Mouse (Mus musculus): ENCODE measurements at regions not wholly inside any gene's neighbourhood (a gene's known extent, or its start where the extent isn't known, plus 50 kb on each side); places are given as distances from the start of the nearest gene placed in this dataset.

- no peak for DNase-seq
Measured at GRCm38 (mm10) chr16:12925931-12926330, 183.6 kb upstream of the Ercc4 start.

GRCm38 (mm10) chr16:12931111-12931510, 178.4 kb upstream of the Ercc4 start:
- no peak for DNase-seq

- DNase-seq, result no peak
Measured at GRCm38 (mm10) chr16:12932959-12933358, 176.5 kb upstream of the Ercc4 start.

- DNase-seq, result no peak
Measured at GRCm38 (mm10) chr16:12934586-12934985, 174.9 kb upstream of the Ercc4 start.

GRCm38 (mm10) chr16:12935266-12935665, 174.2 kb upstream of the Ercc4 start:
- DNase-seq, result no peak

- no peak for DNase-seq
Measured at GRCm38 (mm10) chr16:12936571-12936970, 172.9 kb upstream of the Ercc4 start.

GRCm38 (mm10) chr16:12938563-12938962, 170.9 kb upstream of the Ercc4 start:
- no peak for DNase-seq

- DNase-seq, result no peak
Measured at GRCm38 (mm10) chr16:12951176-12951575, 158.3 kb upstream of the Ercc4 start.

- no peak for DNase-seq
Measured at GRCm38 (mm10) chr16:12954028-12954427, 155.5 kb upstream of the Ercc4 start.

- no peak for DNase-seq
Measured at GRCm38 (mm10) chr16:12956416-12956815, 153.1 kb upstream of the Ercc4 start.

- no peak for DNase-seq
Measured at GRCm38 (mm10) chr16:12960885-12961284, 148.6 kb upstream of the Ercc4 start.

- no peak for DNase-seq
Measured at GRCm38 (mm10) chr16:12982681-12983080, 126.8 kb upstream of the Ercc4 start.

- DNase-seq, result no peak
Measured at GRCm38 (mm10) chr16:13001288-13001880, 108.1 kb upstream of the Ercc4 start.

- no peak for DNase-seq
Measured at GRCm38 (mm10) chr16:13012863-13013262, 96.6 kb upstream of the Ercc4 start.

GRCm38 (mm10) chr16:13013891-13014644, 95.4 kb upstream of the Ercc4 start:
- DNase-seq, result no peak

- DNase-seq, result peak; percentile 14
Measured at GRCm38 (mm10) chr16:13022875-13023274, 86.6 kb upstream of the Ercc4 start.

- DNase-seq, result no peak
Measured at GRCm38 (mm10) chr16:13025393-13025792, 84.1 kb upstream of the Ercc4 start.

- DNase-seq, result no peak
Measured at GRCm38 (mm10) chr16:13034136-13034535, 75.3 kb upstream of the Ercc4 start.

- no peak for DNase-seq
Measured at GRCm38 (mm10) chr16:13036596-13036995, 72.9 kb upstream of the Ercc4 start.

- DNase-seq, result peak in 1 of 2 experiments; percentile 3
Measured at GRCm38 (mm10) chr16:13040312-13041100, 69.0 kb upstream of the Ercc4 start.

- no peak for DNase-seq
Measured at GRCm38 (mm10) chr16:13041356-13041755, 68.1 kb upstream of the Ercc4 start.

- no peak for DNase-seq
Measured at GRCm38 (mm10) chr16:13045079-13045590, 64.3 kb upstream of the Ercc4 start.

- no peak for DNase-seq
Measured at GRCm38 (mm10) chr16:13046366-13047120, 62.9 kb upstream of the Ercc4 start.

All from lung, adult 18-20 months (tissue).